Mouse (Mus musculus) liver, embryonic 16.5 days (tissue): Measurements from ENCODE around the gene Grasp. TPM values are rescaled to one million over a fixed set of nuclear protein-coding genes. Genes with fewer than 3 reads are reported as not detected.

Experiments
- ATAC-seq: fragments of 200-750 bp; cut with Nextera tagmentation; 2 replicates; pipeline ENCODE4 v1.8.0; 2017; ENCODE audit warnings: low read depth, mild to moderate bottlenecking, moderate number of reproducible peaks, moderate library complexity
- H3K27ac ChIP-seq: fragments of 300-500 bp; sonication (generic); 2 replicates; pipeline ENCODE4 v1.5.1; 2014; ENCODE audit warnings: mild to moderate bottlenecking, low read length
- H3K27me3 ChIP-seq: fragments of 300-500 bp; sonication (generic); 2 replicates; pipeline ENCODE4 v1.6.1; 2014; ENCODE audit warnings: low read depth, low read length, mixed read lengths; ENCODE audit not compliant: control insufficient read depth, insufficient read depth
- H3K36me3 ChIP-seq: fragments of 300-500 bp; sonication (generic); 2 replicates; pipeline ENCODE4 v1.6.1; 2014; ENCODE audit warnings: mild to moderate bottlenecking; ENCODE audit not compliant: control insufficient read depth, insufficient read depth
- H3K4me1 ChIP-seq: fragments of 300-500 bp; sonication (generic); 2 replicates; pipeline ENCODE4 v1.6.1; 2014; ENCODE audit warnings: low read depth, low read length, mixed read lengths; ENCODE audit not compliant: control insufficient read depth
- H3K4me2 ChIP-seq: fragments of 300-500 bp; sonication (generic); 2 replicates; pipeline ENCODE4 v1.6.1; 2014; ENCODE audit warnings: low read depth, low read length, mixed read lengths
- H3K4me3 ChIP-seq: fragments of 300-500 bp; sonication (generic); 2 replicates; pipeline ENCODE4 v1.5.1; 2014; ENCODE audit warnings: low read depth, mild to moderate bottlenecking, low read length
- H3K9ac ChIP-seq: fragments of 300-500 bp; sonication (generic); 2 replicates; pipeline ENCODE4 v1.6.1; 2014; ENCODE audit warnings: low read depth, low read length
- H3K9me3 ChIP-seq: fragments of 300-500 bp; sonication (generic); replicated peaks from 2 replicates; pipeline ENCODE4 v1.6.1; 2016; ENCODE audit warnings: low read length; ENCODE audit not compliant: control insufficient read depth
- WGBS: fragments of 180-500 bp; shearing (Covaris S2); extraction: QIAGEN DNeasy Blood & Tissue Kit; methylation state at CpG from one replicate; pipeline ENCODE4 v1.1.7; 2014; ENCODE audit not compliant: insufficient replicate concordance; 5-methylcytosine and 5-hydroxymethylcytosine counted together
- polyA plus RNA-seq: library from polyadenylated mRNA; unstranded; fragments of >200 nt; fragmentation: Nextera tagmentation; extraction: Ambion mirVana; gene quantifications from 2 replicates; pipeline ENCODE4 v1.2.1, GENCODE M21; 2015

Gene Grasp
- polyA plus RNA-seq, 1 experiment from 2014 or later = 0.54 TPM

- H3K9me3 ChIP-seq = no peaks in the 10 kb centered on the region
- H3K4me2 ChIP-seq = no peak overlapping the region
- no peak for ATAC-seq
- H3K9ac ChIP-seq = no peak overlapping the region
- H3K4me1 ChIP-seq = peaks cover 23% of the 10 kb centered on the region
- H3K36me3 ChIP-seq = no peaks in the 10 kb centered on the region
- WGBS = 43% methylated on average over 5 of the region's 5 CpGs
- no peak overlapping the region for H3K4me3 ChIP-seq
- peaks cover 2% of the 10 kb centered on the region for H3K27me3 ChIP-seq
- no peak overlapping the region for H3K27ac ChIP-seq
Measured at GRCm38 (mm10) chr15:101181106-101181466, 42.9 kb upstream of the Grasp start.

GRCm38 (mm10) chr15:101181500-101181899 lies 42.5 kb upstream of the Grasp start:
- peaks cover 2% of the 10 kb centered on the region; the same call in 1 of the 2 replicates for H3K27me3 ChIP-seq
- H3K9me3 ChIP-seq = no peaks in the 10 kb centered on the region
- H3K4me2 ChIP-seq = no peak overlapping the region
- H3K4me1 ChIP-seq = peaks cover 19% of the 10 kb centered on the region
- ATAC-seq = no peak
- H3K4me3 ChIP-seq = no peak overlapping the region
- H3K36me3 ChIP-seq = no peaks in the 10 kb centered on the region
- WGBS = 44% methylated on average over 4 of the region's 4 CpGs
- no peak overlapping the region for H3K27ac ChIP-seq
- H3K9ac ChIP-seq = no peak overlapping the region

- no peak for ATAC-seq
- Histone ChIP-seq H3K27me3 (peaks cover 2% of the 10 kb centered on the region; the same call in 1 of the 2 replicates), H3K9ac (no peak overlapping the region), H3K4me2 (no peak overlapping the region), H3K36me3 (no peaks in the 10 kb centered on the region), H3K27ac (no peak overlapping the region), H3K4me1 (peaks cover 13% of the 10 kb centered on the region), H3K9me3 (no peaks in the 10 kb centered on the region), H3K4me3 (no peak overlapping the region)
- WGBS = 64% methylated on average over 5 of the region's 5 CpGs
Measured at GRCm38 (mm10) chr15:101182676-101183075, 41.3 kb upstream of the Grasp start.

DNA sequence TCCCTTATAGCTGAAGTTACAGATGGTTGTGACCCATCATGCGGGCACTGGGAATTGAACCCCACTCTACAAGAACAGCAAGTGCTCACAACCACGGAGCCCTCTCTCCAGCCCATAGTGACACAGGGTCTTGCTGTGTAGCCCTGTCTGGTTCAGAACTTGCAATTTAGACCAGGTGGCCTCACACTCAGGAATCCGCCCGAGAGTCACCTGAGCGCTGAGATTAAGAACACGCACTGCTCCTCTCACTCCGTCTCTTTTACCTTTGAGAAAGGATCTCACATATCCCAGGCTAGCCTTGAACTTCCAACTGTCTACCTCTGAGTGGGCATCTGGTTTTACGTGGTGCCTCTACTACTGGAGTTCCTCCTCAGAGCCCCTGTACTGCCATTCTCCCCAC lies 39.7 kb upstream of the Grasp start:
- H3K4me2 ChIP-seq = no peak overlapping the region
- no peak for ATAC-seq
- H3K27me3 ChIP-seq = no peaks in the 10 kb centered on the region
- no peak overlapping the region for H3K4me3 ChIP-seq
- 84% methylated on average over 8 of the region's 8 CpGs for WGBS
- no peak overlapping the region for H3K27ac ChIP-seq
- no peaks in the 10 kb centered on the region for H3K36me3 ChIP-seq
- H3K4me1 ChIP-seq = peaks cover 4% of the 10 kb centered on the region; the same call in 1 of the 2 replicates
- no peaks in the 10 kb centered on the region for H3K9me3 ChIP-seq
- H3K9ac ChIP-seq = no peak overlapping the region

- Histone ChIP-seq H3K36me3 (no peaks in the 10 kb centered on the region), H3K4me2 (no peak overlapping the region), H3K9me3 (no peaks in the 10 kb centered on the region), H3K27ac (no peak overlapping the region), H3K27me3 (no peaks in the 10 kb centered on the region), H3K4me3 (no peak overlapping the region), H3K4me1 (peaks cover 8% of the 10 kb centered on the region), H3K9ac (no peak overlapping the region)
- no peak for ATAC-seq
- 89% methylated on average over 3 of the region's 3 CpGs for WGBS
Measured at GRCm38 (mm10) chr15:101185549-101185948, 38.4 kb upstream of the Grasp start.

DNA sequence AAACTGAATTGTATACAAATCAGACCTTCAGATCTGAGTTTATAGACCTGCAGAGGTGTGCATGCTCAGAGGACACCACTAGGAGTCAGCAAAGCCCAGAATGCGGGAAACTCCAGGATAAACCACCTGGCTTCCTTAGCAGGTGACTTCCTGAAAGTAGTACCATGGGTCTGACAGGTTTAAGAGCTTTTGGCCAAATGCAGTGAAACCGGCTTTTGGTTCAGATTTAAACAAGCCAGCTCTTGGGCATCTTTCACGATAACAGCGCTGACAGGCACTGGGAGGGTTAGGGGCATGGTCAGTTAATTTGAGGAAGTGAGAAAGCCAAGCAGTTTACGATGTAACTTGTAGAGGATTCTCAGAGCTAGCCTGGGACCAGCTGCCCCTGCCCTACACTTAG lies 36.1 kb upstream of the Grasp start:
- H3K4me1 ChIP-seq = peaks cover 19% of the 10 kb centered on the region
- no peaks in the 10 kb centered on the region for H3K27me3 ChIP-seq
- ATAC-seq = no peak
- no peaks in the 10 kb centered on the region for H3K36me3 ChIP-seq
- H3K4me3 ChIP-seq = no peak overlapping the region
- no peak overlapping the region for H3K4me2 ChIP-seq
- WGBS = 29% methylated on average over 5 of the region's 5 CpGs
- H3K27ac ChIP-seq = no peak overlapping the region
- H3K9ac ChIP-seq = no peak overlapping the region
- H3K9me3 ChIP-seq = no peaks in the 10 kb centered on the region

DNA sequence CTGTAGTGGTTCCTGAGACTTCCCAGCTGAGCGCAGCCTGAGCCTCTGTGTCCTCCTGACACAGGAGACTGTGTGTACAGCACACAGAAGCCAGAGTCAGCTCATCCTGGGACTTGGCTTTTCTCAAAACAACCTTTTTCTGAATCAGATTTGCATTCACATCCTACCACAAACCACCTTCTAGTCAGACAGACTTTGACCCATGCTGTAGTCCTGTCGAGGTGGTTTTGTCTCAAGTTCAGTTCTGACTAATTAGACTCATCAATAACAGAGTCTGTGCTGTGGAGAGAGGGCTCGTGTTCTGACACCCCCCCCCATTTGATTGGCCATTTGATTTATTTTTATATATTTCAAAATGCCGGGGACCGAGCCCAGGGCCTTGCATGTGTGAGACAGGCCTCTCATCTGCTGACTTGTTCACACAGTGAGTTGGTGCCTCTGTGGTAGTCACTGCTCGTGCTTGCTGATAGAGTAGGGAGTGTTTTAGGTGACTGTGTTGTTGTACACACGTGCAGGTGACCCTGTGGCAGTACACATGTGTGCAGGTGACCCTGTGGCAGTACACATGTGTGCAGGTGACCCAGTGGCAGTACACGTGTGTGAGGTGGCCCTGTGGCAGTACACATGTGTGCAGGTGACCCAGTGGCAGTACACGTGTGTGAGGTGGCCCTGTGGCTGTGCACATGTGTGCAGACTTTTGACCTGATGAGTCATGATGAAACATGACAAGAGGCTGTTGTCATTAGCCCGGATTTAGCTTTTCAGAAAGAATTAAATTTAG lies 33.8 kb upstream of the Grasp start:
- Histone ChIP-seq H3K4me3 (no peak overlapping the region), H3K36me3 (no peaks in the 10 kb centered on the region), H3K4me2 (no peak overlapping the region), H3K27ac (no peak overlapping the region), H3K4me1 (peaks cover 34% of the 10 kb centered on the region), H3K27me3 (no peaks in the 10 kb centered on the region), H3K9ac (no peak overlapping the region), H3K9me3 (no peaks in the 10 kb centered on the region)
- ATAC-seq = no peak
- 47% methylated on average over 10 of the region's 10 CpGs for WGBS

- ATAC-seq = 0 out of 2 replicates have a peak, but pooled peaks have one; percentile 14
- Histone ChIP-seq H3K4me2 (no peak overlapping the region), H3K27me3 (no peaks in the 10 kb centered on the region), H3K27ac (no peak overlapping the region), H3K36me3 (no peaks in the 10 kb centered on the region), H3K9ac (no peak overlapping the region), H3K9me3 (no peaks in the 10 kb centered on the region), H3K4me3 (no peak overlapping the region), H3K4me1 (peaks cover 34% of the 10 kb centered on the region)
- 17% methylated on average over 5 of the region's 5 CpGs for WGBS
Measured at GRCm38 (mm10) chr15:101190762-101191150, 33.2 kb upstream of the Grasp start.

GRCm38 (mm10) chr15:101191459-101192259 lies 32.3 kb upstream of the Grasp start:
- Histone ChIP-seq H3K9me3 (no peaks in the 10 kb centered on the region), H3K4me1 (peaks cover 37% of the 10 kb centered on the region), H3K27ac (no peak overlapping the region), H3K27me3 (no peaks in the 10 kb centered on the region), H3K4me2 (no peak overlapping the region), H3K36me3 (no peaks in the 10 kb centered on the region), H3K4me3 (no peak overlapping the region), H3K9ac (no peak overlapping the region)
- 36% methylated on average over 13 of the region's 13 CpGs for WGBS
- ATAC-seq = peak; percentile 22; the same call in 1 of the 2 replicates
